ENCODE assay signal across 34 mouse cellular contexts in genomic region chr5:37815909-37816308, GRCm38 (mm10). TPM values are rescaled to one million over a fixed set of nuclear protein-coding genes. Genes with fewer than 3 reads are reported as not detected.
"Had no signal": no experiment of that assay in that cellular context is flagged by ENCODE, and none has a peak within 500 bp of the region (broad histone marks: within the 10 kb centered on the region; RNA-seq: fewer than 3 reads in every experiment).

No protein-coding gene starts in this region.

- H3K9ac ChIP-seq: limb, embryonic 12.5 days; limb, embryonic 13.5 days; limb, embryonic 15.5 days; liver, embryonic 12.5 days; liver, embryonic 13.5 days; liver, embryonic 14.5 days; liver, embryonic 15.5 days; liver, postnatal 0 days; lung, embryonic 14.5 days; lung, embryonic 15.5 days; midbrain, embryonic 12.5 days; midbrain, embryonic 13.5 days; neural tube, embryonic 12.5 days had no signal

- H3K36me3 ChIP-seq: limb, embryonic 12.5 days; limb, embryonic 13.5 days; limb, embryonic 15.5 days; liver, embryonic 12.5 days; liver, embryonic 13.5 days; liver, embryonic 15.5 days; lung, embryonic 15.5 days; midbrain, embryonic 10.5 days; midbrain, embryonic 12.5 days; midbrain, embryonic 13.5 days; neural tube, embryonic 12.5 days had no signal

- DNase-seq: left cerebral cortex, postnatal 4 days; liver; liver, embryonic 13.5 days; liver, postnatal 0 days; lung, adult 18-20 months; lung, adult 2 months; lung, embryonic 14.5 days; lung, postnatal 10 days; lung, postnatal 14 days; lung, postnatal 36 days; lung, postnatal 4 days; midbrain, embryonic 14.5 days had no signal

- H3K4me1 ChIP-seq: liver, embryonic 12.5 days; liver, embryonic 13.5 days; liver, embryonic 15.5 days; megakaryocyte, embryonic 14.5 days had no signal

- H3K27ac ChIP-seq: limb, embryonic 10.5 days; limb, embryonic 12.5 days; limb, embryonic 13.5 days; limb, embryonic 15.5 days; liver, embryonic 12.5 days; liver, embryonic 13.5 days; liver, embryonic 14.5 days; liver, embryonic 15.5 days; lung, embryonic 15.5 days; macrophage; midbrain, embryonic 10.5 days; midbrain, embryonic 12.5 days; midbrain, embryonic 13.5 days; neural tube, embryonic 12.5 days had no signal

- ATAC-seq: liver, embryonic 12.5 days; liver, postnatal 0 days; lung, postnatal 0 days; midbrain, embryonic 16.5 days had no signal

- H3K9me3 ChIP-seq: limb, embryonic 10.5 days; limb, embryonic 13.5 days; limb, embryonic 15.5 days; liver, embryonic 12.5 days; liver, embryonic 13.5 days; liver, embryonic 15.5 days; lung, embryonic 15.5 days; midbrain, embryonic 10.5 days; midbrain, embryonic 12.5 days; midbrain, embryonic 13.5 days; neural tube, embryonic 12.5 days had no signal

- H3K4me3 ChIP-seq: limb, embryonic 10.5 days; limb, embryonic 12.5 days; limb, embryonic 13.5 days; limb, embryonic 15.5 days; liver, embryonic 12.5 days; liver, embryonic 13.5 days; liver, embryonic 15.5 days; lung, embryonic 15.5 days; midbrain, embryonic 10.5 days; midbrain, embryonic 12.5 days; midbrain, embryonic 13.5 days; myocyte; neural tube, embryonic 12.5 days had no signal

- H3K4me2 ChIP-seq: limb, embryonic 12.5 days; limb, embryonic 15.5 days; liver, embryonic 11.5 days; liver, embryonic 12.5 days; liver, embryonic 13.5 days; liver, embryonic 15.5 days; lung, embryonic 14.5 days; lung, embryonic 15.5 days; midbrain, embryonic 12.5 days; midbrain, embryonic 13.5 days; neural tube, embryonic 12.5 days had no signal

RNA-seq across cellular contexts. Expression of gene Msx1, which starts 8.5 kb away (rescaled TPM):
- total RNA-seq: megakaryocyte progenitor cell, adult 5-6 weeks; megakaryocyte, adult 5-6 weeks; megakaryocyte-erythroid progenitor cell, adult 5-6 weeks; monocyte, adult 5-6 weeks had no signal
- polyA plus RNA-seq: liver, postnatal 0 days; macrophage had no signal
